Mouse (Mus musculus) ES-Bruce4 (cell line): ENCODE results near the gene Exo1.

Experiments
- CTCF ChIP-seq: IDR thresholded peaks from one replicate; pipeline ENCODE4 v1.8.1; 2011; ENCODE audit warnings: low read depth, low read length
- EP300 ChIP-seq: IDR thresholded peaks from 2 replicates; pipeline ENCODE4 v1.6.1; 2011; ENCODE audit warnings: low read depth, low read length; ENCODE audit not compliant: insufficient read depth
- POLR2A ChIP-seq: IDR thresholded peaks from one replicate; pipeline ENCODE4 v1.8.1; 2011; ENCODE audit warnings: low read length; ENCODE audit not compliant: insufficient read depth

DNA sequence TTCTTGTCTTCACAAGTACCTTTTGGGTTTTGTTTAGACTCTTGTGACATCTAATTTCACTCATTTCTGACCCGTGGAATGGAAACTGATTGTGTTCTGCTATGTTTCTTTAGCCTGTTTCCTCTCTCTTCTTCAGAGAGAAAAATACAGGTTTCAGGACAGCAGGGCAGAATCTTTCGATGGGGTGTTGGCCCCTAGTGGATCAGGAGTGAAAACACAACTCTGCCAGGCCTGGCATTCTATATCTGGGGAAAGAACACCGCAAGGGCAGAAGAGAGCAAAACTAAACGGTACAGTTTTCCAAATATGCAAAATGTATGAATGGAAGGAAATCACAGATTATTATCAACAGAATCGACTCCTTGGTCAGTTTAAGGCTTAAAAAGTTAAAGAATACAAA, 12.8 kb upstream of the Exo1 start:
- TF ChIP-seq POLR2A (no peak), CTCF (no peak), EP300 (no peak)
